ENCODE assay signal across 10 mouse cellular contexts in genomic region chr5:107139800-107140651, GRCm38 (mm10).
"Had no signal": no experiment of that assay in that cellular context is flagged by ENCODE, and none has a peak within 500 bp of the region (broad histone marks: within the 10 kb centered on the region; RNA-seq: fewer than 3 reads in every experiment).

No protein-coding gene starts in this region.

- H3K36me3 ChIP-seq: midbrain, embryonic 13.5 days; neural tube, embryonic 12.5 days had no signal

- H3K27ac ChIP-seq: limb, embryonic 13.5 days; liver, embryonic 14.5 days; midbrain, embryonic 13.5 days; neural tube, embryonic 12.5 days; stomach, postnatal 0 days had no signal

- H3K4me2 ChIP-seq: limb, embryonic 13.5 days; midbrain, embryonic 13.5 days; neural tube, embryonic 12.5 days had no signal

- H3K27me3 ChIP-seq: limb, embryonic 13.5 days; neural tube, embryonic 12.5 days had no signal

- H3K9ac ChIP-seq: limb, embryonic 13.5 days; liver, embryonic 14.5 days; midbrain, embryonic 13.5 days; neural tube, embryonic 12.5 days had no signal

- ATAC-seq: midbrain, embryonic 13.5 days had no signal

- DNase-seq: kidney, postnatal 14 days; left cerebral cortex, postnatal 4 days; lung, adult 18-20 months; right cerebral cortex, adult 18-20 months; thymus, postnatal 4 days had no signal

- H3K9me3 ChIP-seq: limb, embryonic 13.5 days; midbrain, embryonic 13.5 days; neural tube, embryonic 12.5 days had no signal

- H3K4me3 ChIP-seq: limb, embryonic 13.5 days; midbrain, embryonic 13.5 days; neural tube, embryonic 12.5 days had no signal
